Mouse (Mus musculus): ENCODE data around the gene Ccdc181.

Gene Ccdc181

DNA sequence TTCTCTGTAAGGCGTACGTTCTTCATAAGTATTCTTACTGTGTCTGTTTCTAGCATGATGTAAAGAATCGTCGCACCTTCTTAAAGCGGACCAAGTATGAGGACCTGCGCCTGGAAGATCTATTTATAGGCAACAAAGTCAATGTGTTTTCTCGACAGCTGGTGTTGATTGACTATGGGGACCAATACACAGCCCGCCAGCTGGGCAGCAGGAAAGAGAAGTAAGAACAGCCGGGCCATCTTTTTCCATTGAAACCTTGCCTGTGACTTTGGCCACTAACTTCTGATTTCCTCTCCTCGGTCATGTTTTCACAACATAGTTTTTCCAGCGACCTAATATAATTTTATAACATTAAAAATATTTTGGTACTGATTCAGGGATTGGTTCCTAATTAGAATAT, 57.2 kb downstream of the Ccdc181 start:
- DNase-seq (ENCODE audit: low read depth, low spot score) = no peak

DNA sequence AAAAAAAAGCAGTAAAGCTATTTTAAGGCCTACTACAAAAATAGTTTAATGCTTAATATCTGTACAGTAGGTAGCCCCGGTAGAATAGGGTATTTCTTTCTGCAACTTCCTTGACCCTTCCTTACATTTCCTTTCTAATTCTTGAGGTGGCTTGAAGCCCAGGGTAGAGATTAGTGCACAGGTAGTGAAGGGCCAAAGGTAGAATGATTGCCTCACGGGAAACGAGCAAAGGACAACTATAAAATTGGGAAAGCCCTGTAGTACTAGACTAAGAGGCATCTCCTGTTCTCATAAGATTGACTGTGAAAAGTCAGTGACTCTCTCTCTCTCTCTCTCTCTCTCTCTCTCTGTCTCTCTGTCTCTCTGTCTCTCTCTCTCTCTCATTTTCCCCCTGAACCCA, 60.0 kb downstream of the Ccdc181 start:
- no peak for DNase-seq (ENCODE audit: low read depth, low spot score)

DNA sequence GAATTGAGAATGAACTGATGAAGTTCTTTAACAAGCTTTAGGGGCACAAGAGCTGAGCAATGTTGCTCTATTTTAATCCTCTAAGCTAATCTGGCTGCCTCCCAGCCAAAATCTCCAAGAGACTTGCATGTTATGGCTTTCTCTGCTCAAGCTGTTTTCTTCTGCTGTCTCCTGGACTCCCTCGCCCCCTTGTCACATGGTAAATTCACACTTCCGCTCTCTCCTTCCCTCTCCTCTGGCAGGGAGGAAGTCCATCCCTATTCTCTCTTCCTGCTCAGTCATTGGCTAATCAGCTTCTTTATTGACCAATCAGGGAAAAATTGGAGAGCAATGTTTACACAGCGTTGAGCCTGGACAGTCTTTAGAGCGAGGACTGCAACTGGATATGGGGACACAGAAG, 60.5 kb downstream of the Ccdc181 start:
- no peak for DNase-seq (ENCODE audit: low read depth, low spot score)
